Mouse (Mus musculus) spleen, adult 2 months (tissue): ENCODE measurements around the gene Fitm2.

Experiments
- CTCF ChIP-seq: fragments of 200-500 bp; IDR thresholded peaks from 2 replicates; pipeline ENCODE4 v1.5.1; 2011; ENCODE audit warnings: mild to moderate bottlenecking, inconsistent platforms; ENCODE audit not compliant: insufficient read depth, insufficient read length, insufficient replicate concordance; ENCODE audit errors: extremely low read depth
- POLR2A ChIP-seq: fragments of 200-500 bp; IDR thresholded peaks from 2 replicates; pipeline ENCODE4 v1.6.1; 2011; ENCODE audit warnings: low read depth, low read length, inconsistent platforms

DNA sequence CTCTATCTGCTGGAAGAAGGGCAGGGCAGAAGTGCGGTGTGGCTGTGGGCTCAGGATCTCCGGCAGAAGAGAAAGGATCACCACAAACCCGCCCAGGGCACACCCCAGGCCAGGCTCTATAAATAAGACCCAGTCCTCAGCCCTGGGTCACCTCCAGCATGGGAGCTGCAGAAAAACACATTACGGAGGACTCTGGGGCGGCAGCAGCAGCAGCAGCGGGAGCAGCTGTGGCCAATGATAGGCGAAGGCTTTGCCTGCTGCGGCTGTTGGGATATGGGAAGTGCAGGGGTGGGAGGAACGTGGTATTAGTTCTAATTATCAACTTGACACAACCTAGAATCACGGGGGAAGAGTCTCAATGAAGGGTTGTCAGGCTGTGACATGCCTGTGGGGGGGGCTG is 13.0 kb downstream of the Fitm2 start:
- TF ChIP-seq POLR2A (no peak), CTCF (no peak)
